Mouse (Mus musculus) megakaryocyte, embryonic 14.5 days (primary cell): Measurements from ENCODE around the gene Ccdc61.

Experiments used
- FLI1 ChIP-seq: IDR thresholded peaks from 2 replicates; pipeline ENCODE4 v1.6.1; 2012; ENCODE audit warnings: low read length, inconsistent platforms, mixed read lengths
- GATA1 ChIP-seq: IDR thresholded peaks from 3 replicates; pipeline ENCODE4 v1.6.1; 2012; ENCODE audit warnings: mixed read lengths, low read length, inconsistent platforms, borderline replicate concordance

GRCm38 (mm10) chr7:18925162-18925938, 15.1 kb upstream of the Ccdc61 start, which contains the start of gene Nova2:
- no peak for TF ChIP-seq GATA1
- no peak for TF ChIP-seq FLI1
